8 mouse cellular contexts compared by ENCODE assay signal in genomic region chr5:72646996-72647395, GRCm38 (mm10). TPM values are rescaled to one million over a fixed set of nuclear protein-coding genes. Genes with fewer than 3 reads are reported as not detected.
A peak's percentile ranks its signal among the peaks of the same experiment; 100 is the strongest.
DNase-seq lines count a peak whose midpoint lies in the region; ATAC-seq and TF ChIP-seq lines count a peak whose summit lies in the region.

No protein-coding gene starts in this region.

- DNase-seq in kidney, adult 11 months, result no peak
- no peak for DNase-seq in hindbrain, postnatal 0 days (ENCODE audit: low spot score)
- no peak for DNase-seq in adrenal gland, postnatal 36 days
- no peak for DNase-seq in kidney, postnatal 4 days
- no peak for DNase-seq in urinary bladder, postnatal 4 days (ENCODE audit: low spot score in 2 of 2)

- no peak overlapping the region for H3K9ac ChIP-seq in kidney, embryonic 15.5 days
- no peak overlapping the region for H3K9ac ChIP-seq in embryonic facial prominence, embryonic 12.5 days
- peak overlapping the region; percentile 28; the same call in 1 of the 2 replicates for H3K9ac ChIP-seq in hindbrain, postnatal 0 days (replicated peaks; ENCODE audit: low read length)
- no peak overlapping the region for H3K9ac ChIP-seq in midbrain, embryonic 15.5 days

- H3K4me3 ChIP-seq in kidney, embryonic 15.5 days (replicated peaks), result peak overlapping the region; percentile 55
- H3K4me3 ChIP-seq in embryonic facial prominence, embryonic 12.5 days, result peak overlapping the region; percentile 42
- peak overlapping the region; percentile 53 for H3K4me3 ChIP-seq in hindbrain, postnatal 0 days (ENCODE audit: low read length)
- H3K4me3 ChIP-seq in midbrain, embryonic 15.5 days, result peak overlapping the region; percentile 49

- 20% methylated on average over 10 of the region's 10 CpGs for WGBS in kidney, embryonic 15.5 days
- WGBS in embryonic facial prominence, embryonic 12.5 days, result 32% methylated on average over 10 of the region's 10 CpGs
- 31% methylated on average over 10 of the region's 10 CpGs for WGBS in hindbrain, postnatal 0 days
- WGBS in midbrain, embryonic 15.5 days, result 28% methylated on average over 10 of the region's 10 CpGs

- ATAC-seq in kidney, embryonic 15.5 days (replicated peaks; ENCODE audit: low FRiP score), result no peak
- no peak for ATAC-seq in embryonic facial prominence, embryonic 12.5 days (ENCODE audit: insufficient number of reproducible peaks, insufficient read depth, low FRiP score, low TSS enrichment)
- no peak; the same call in none of the 2 replicates for ATAC-seq in hindbrain, postnatal 0 days
- ATAC-seq in midbrain, embryonic 15.5 days (replicated peaks), result no peak

- no peak for TF ChIP-seq CTCF in hindbrain, postnatal 0 days (IDR thresholded peaks at IDR 0.05; ENCODE audit: low read depth)

- peaks cover 35% of the 10 kb centered on the region; the same call in 1 of the 2 replicates for H3K27me3 ChIP-seq in kidney, embryonic 15.5 days
- peaks cover 17% of the 10 kb centered on the region; the same call in 1 of the 2 replicates for H3K27me3 ChIP-seq in embryonic facial prominence, embryonic 12.5 days
- no peaks in the 10 kb centered on the region for H3K27me3 ChIP-seq in hindbrain, postnatal 0 days (ENCODE audit: insufficient read depth, low read length)
- H3K27me3 ChIP-seq in midbrain, embryonic 15.5 days (replicated peaks), result peaks cover 26% of the 10 kb centered on the region

- H3K4me1 ChIP-seq in kidney, embryonic 15.5 days, result peaks cover 24% of the 10 kb centered on the region
- H3K4me1 ChIP-seq in embryonic facial prominence, embryonic 12.5 days, result no peaks in the 10 kb centered on the region
- no peaks in the 10 kb centered on the region for H3K4me1 ChIP-seq in hindbrain, postnatal 0 days (ENCODE audit: insufficient read depth, low read length)
- peaks cover 13% of the 10 kb centered on the region for H3K4me1 ChIP-seq in midbrain, embryonic 15.5 days

- H3K9me3 ChIP-seq in kidney, embryonic 15.5 days (replicated peaks), result no peaks in the 10 kb centered on the region
- H3K9me3 ChIP-seq in embryonic facial prominence, embryonic 12.5 days, result no peaks in the 10 kb centered on the region
- no peaks in the 10 kb centered on the region for H3K9me3 ChIP-seq in hindbrain, postnatal 0 days (ENCODE audit: low read length)
- no peaks in the 10 kb centered on the region for H3K9me3 ChIP-seq in midbrain, embryonic 15.5 days

- H3K36me3 ChIP-seq in kidney, embryonic 15.5 days, result no peaks in the 10 kb centered on the region
- no peaks in the 10 kb centered on the region for H3K36me3 ChIP-seq in embryonic facial prominence, embryonic 12.5 days
- H3K36me3 ChIP-seq in hindbrain, postnatal 0 days (ENCODE audit: insufficient read depth, low read length), result no peaks in the 10 kb centered on the region
- no peaks in the 10 kb centered on the region for H3K36me3 ChIP-seq in midbrain, embryonic 15.5 days (replicated peaks)

- no peak overlapping the region for H3K27ac ChIP-seq in kidney, embryonic 15.5 days
- H3K27ac ChIP-seq in embryonic facial prominence, embryonic 12.5 days, result no peak overlapping the region
- no peak overlapping the region for H3K27ac ChIP-seq in hindbrain, postnatal 0 days
- H3K27ac ChIP-seq in midbrain, embryonic 15.5 days, result no peak overlapping the region

- H3K4me2 ChIP-seq in kidney, embryonic 15.5 days, result peak overlapping the region; percentile 94
- peak overlapping the region; percentile 77 for H3K4me2 ChIP-seq in embryonic facial prominence, embryonic 12.5 days (replicated peaks)
- H3K4me2 ChIP-seq in hindbrain, postnatal 0 days (ENCODE audit: low read depth, low read length), result peak overlapping the region; percentile 86
- peak overlapping the region; percentile 98 for H3K4me2 ChIP-seq in midbrain, embryonic 15.5 days

RNA-seq across cellular contexts. Expression of gene Nipal1, which starts 0.6 kb away (rescaled TPM):
- polyA plus RNA-seq in kidney, embryonic 15.5 days (2015; fragmentation: Nextera tagmentation; extraction: Ambion mirVana), result 2.8 and 3.1 TPM in 2 replicates
- 0.56 and 1.1 TPM in 2 replicates for polyA plus RNA-seq in embryonic facial prominence, embryonic 12.5 days (2016; fragmentation: Nextera tagmentation; extraction: Ambion mirVana)
- 0.07 and 0.31 TPM in 2 replicates for total RNA-seq in hindbrain, postnatal 0 days (2014; rRNA removed)
- polyA plus RNA-seq in hindbrain, postnatal 0 days (2015; fragmentation: Nextera tagmentation; extraction: Ambion mirVana), result 0.60 and 1.3 TPM in 2 replicates
- polyA plus RNA-seq in midbrain, embryonic 15.5 days (2015; fragmentation: Nextera tagmentation; extraction: Ambion mirVana), result 0.93 and 1.6 TPM in 2 replicates
- total RNA-seq in adrenal gland, postnatal 36 days (2021), result under 1 TPM; 0.53 to 0.79 TPM

RNA-seq across cellular contexts. Expression of gene Cnga1, which starts 2.9 kb away (rescaled TPM):
- polyA plus RNA-seq in kidney, embryonic 15.5 days (2015; fragmentation: Nextera tagmentation; extraction: Ambion mirVana), result not detected in 2 replicates
- polyA plus RNA-seq in embryonic facial prominence, embryonic 12.5 days (2016; fragmentation: Nextera tagmentation; extraction: Ambion mirVana), result not detected in 2 replicates
- not detected in 2 replicates for total RNA-seq in hindbrain, postnatal 0 days (2014; rRNA removed)
- not detected in 2 replicates for polyA plus RNA-seq in hindbrain, postnatal 0 days (2015; fragmentation: Nextera tagmentation; extraction: Ambion mirVana)
- not detected in 2 replicates for polyA plus RNA-seq in midbrain, embryonic 15.5 days (2015; fragmentation: Nextera tagmentation; extraction: Ambion mirVana)
- not detected for total RNA-seq in adrenal gland, postnatal 36 days (2021)

RNA-seq across cellular contexts. Expression of gene Gm5868, which starts 59.6 kb away (rescaled TPM):
- polyA plus RNA-seq in kidney, embryonic 15.5 days (2015; fragmentation: Nextera tagmentation; extraction: Ambion mirVana), result 0.23 and 0.58 TPM in 2 replicates
- polyA plus RNA-seq in embryonic facial prominence, embryonic 12.5 days (2016; fragmentation: Nextera tagmentation; extraction: Ambion mirVana), result 1.2 TPM in 2 replicates
- total RNA-seq in hindbrain, postnatal 0 days (2014; rRNA removed), result 3.5 and 5.0 TPM in 2 replicates
- polyA plus RNA-seq in hindbrain, postnatal 0 days (2015; fragmentation: Nextera tagmentation; extraction: Ambion mirVana), result 4.6 and 5.7 TPM in 2 replicates
- polyA plus RNA-seq in midbrain, embryonic 15.5 days (2015; fragmentation: Nextera tagmentation; extraction: Ambion mirVana), result 6.2 and 7.2 TPM in 2 replicates
- total RNA-seq in adrenal gland, postnatal 36 days (2021), result 1 to 10 TPM in 1 of 2 experiments, under 1 TPM in 1; 0.83 to 1.3 TPM
